ENCODE assay signal across 28 mouse cellular contexts in genomic region chr10:68783856-68784255, GRCm38 (mm10).
"Had no signal": no experiment of that assay in that cellular context is flagged by ENCODE, and none has a peak within 500 bp of the region (broad histone marks: within the 10 kb centered on the region; RNA-seq: fewer than 3 reads in every experiment).

No protein-coding gene starts in this region.

- H3K4me3 ChIP-seq: embryonic facial prominence, embryonic 12.5 days; embryonic facial prominence, embryonic 13.5 days; embryonic facial prominence, embryonic 15.5 days; erythroblast, embryonic 14.5 days; forebrain, embryonic 10.5 days; forebrain, embryonic 12.5 days; forebrain, embryonic 13.5 days; forebrain, embryonic 15.5 days; gastrocnemius, adult 2 months; heart, adult 2 months had no signal

- H3K36me3 ChIP-seq: forebrain, embryonic 10.5 days; forebrain, embryonic 12.5 days; forebrain, embryonic 15.5 days had no signal

- H3K9me3 ChIP-seq: embryonic facial prominence, embryonic 12.5 days; embryonic facial prominence, embryonic 13.5 days; embryonic facial prominence, embryonic 15.5 days; forebrain, embryonic 10.5 days; forebrain, embryonic 12.5 days; forebrain, embryonic 13.5 days; forebrain, embryonic 15.5 days had no signal

- H3K9ac ChIP-seq: embryonic facial prominence, embryonic 12.5 days; embryonic facial prominence, embryonic 13.5 days; embryonic facial prominence, embryonic 15.5 days; forebrain, embryonic 12.5 days; forebrain, embryonic 13.5 days; forebrain, embryonic 15.5 days; forebrain, postnatal 0 days had no signal

- DNase-seq: cerebellum, adult 2 months; cerebellum, adult 8-10 months; cerebellum, adult 9-10 months; cerebellum, adult 9-11 months; cerebellum, postnatal 10 days; cerebellum, postnatal 14 days; cerebellum, postnatal 25 days; cerebellum, postnatal 36 days; embryo, embryonic 11 days; forebrain, postnatal 0 days; gastrocnemius, adult 2 months; gastrocnemius, postnatal 10 days; gastrocnemius, postnatal 14 days; gastrocnemius, postnatal 25 days; gastrocnemius, postnatal 36 days; heart, adult 11 months; heart, adult 18-20 months; heart, adult 2 months had no signal

- H3K4me1 ChIP-seq: forebrain, embryonic 10.5 days; forebrain, embryonic 12.5 days; forebrain, embryonic 13.5 days; forebrain, embryonic 15.5 days had no signal

- H3K27ac ChIP-seq: forebrain, embryonic 10.5 days; forebrain, embryonic 12.5 days; forebrain, embryonic 13.5 days; forebrain, embryonic 15.5 days; gastrocnemius, adult 2 months; heart, adult 2 months had no signal

- H3K27me3 ChIP-seq: embryonic facial prominence, embryonic 12.5 days; embryonic facial prominence, embryonic 13.5 days; embryonic facial prominence, embryonic 15.5 days; forebrain, embryonic 12.5 days; forebrain, embryonic 13.5 days; forebrain, embryonic 15.5 days had no signal

- H3K4me2 ChIP-seq: embryonic facial prominence, embryonic 12.5 days; embryonic facial prominence, embryonic 13.5 days; embryonic facial prominence, embryonic 15.5 days; forebrain, embryonic 12.5 days; forebrain, embryonic 13.5 days; forebrain, embryonic 15.5 days had no signal

- ATAC-seq: forebrain, embryonic 13.5 days; forebrain, embryonic 14.5 days; forebrain, embryonic 15.5 days; forebrain, embryonic 16.5 days; forebrain, postnatal 0 days had no signal
